Mouse (Mus musculus) kidney, adult 2 months (tissue): Measurements from ENCODE around the gene Egfl7. TPM values are rescaled to one million over a fixed set of nuclear protein-coding genes. Genes with fewer than 3 reads are reported as not detected.
A peak's percentile ranks its signal among the peaks of the same experiment; 100 is the strongest.

ENCODE experiments used
- DNase-seq: peaks from one replicate; pipeline ENCODE4 v3.0.0; 2021
- H3K27ac ChIP-seq: fragments of 200-500 bp; 2 replicates; pipeline ENCODE4 v1.5.1; 2012; ENCODE audit warnings: low read depth, low read length, control low read depth, inconsistent platforms; ENCODE audit not compliant: insufficient read depth
- H3K27me3 ChIP-seq: fragments of 200-500 bp; replicated peaks from 2 replicates; pipeline ENCODE4 v1.6.1; 2012; ENCODE audit warnings: mild to moderate bottlenecking, moderate library complexity, low read length, inconsistent platforms; ENCODE audit not compliant: control insufficient read depth, insufficient read depth
- H3K36me3 ChIP-seq: fragments of 200-500 bp; 2 replicates; pipeline ENCODE4 v1.6.1; 2012; ENCODE audit warnings: mild to moderate bottlenecking, moderate library complexity, low read length, inconsistent platforms; ENCODE audit not compliant: control insufficient read depth, insufficient read depth
- H3K4me1 ChIP-seq: fragments of 200-500 bp; 2 replicates; pipeline ENCODE4 v1.6.1; 2011; ENCODE audit warnings: low read length; ENCODE audit not compliant: control insufficient read depth, insufficient read depth
- H3K4me3 ChIP-seq: fragments of 200-500 bp; 2 replicates; pipeline ENCODE4 v1.5.1; 2011; ENCODE audit warnings: mild to moderate bottlenecking, low read depth, low read length, control low read depth; ENCODE audit not compliant: insufficient read depth
- CTCF ChIP-seq: fragments of 200-500 bp; conservative IDR thresholded peaks from 2 replicates; pipeline ENCODE4 v1.5.1; 2011; ENCODE audit warnings: low read depth, mild to moderate bottlenecking, control low read depth, low read length, moderate library complexity, mixed read lengths; ENCODE audit not compliant: insufficient read depth, insufficient read length
- POLR2A ChIP-seq: fragments of 200-500 bp; IDR thresholded peaks from one replicate; pipeline ENCODE4 v1.6.1; 2011; ENCODE audit warnings: low read depth, low read length, control low read depth
- WGBS: fragments of 180-500 bp; shearing (Covaris S2); methylation state at CpG from one replicate; pipeline ENCODE4 v1.1.7; 2018; 5-methylcytosine and 5-hydroxymethylcytosine counted together
- polyA plus RNA-seq: library from polyadenylated mRNA; depleted of rRNA; stranded (reverse); fragments of >200 nt; gene quantifications from 2 replicates; pipeline ENCODE4 v1.2.3, GENCODE M21; 2012

Egfl7 gene
- polyA plus RNA-seq, 1 experiment = 297 TPM

DNA sequence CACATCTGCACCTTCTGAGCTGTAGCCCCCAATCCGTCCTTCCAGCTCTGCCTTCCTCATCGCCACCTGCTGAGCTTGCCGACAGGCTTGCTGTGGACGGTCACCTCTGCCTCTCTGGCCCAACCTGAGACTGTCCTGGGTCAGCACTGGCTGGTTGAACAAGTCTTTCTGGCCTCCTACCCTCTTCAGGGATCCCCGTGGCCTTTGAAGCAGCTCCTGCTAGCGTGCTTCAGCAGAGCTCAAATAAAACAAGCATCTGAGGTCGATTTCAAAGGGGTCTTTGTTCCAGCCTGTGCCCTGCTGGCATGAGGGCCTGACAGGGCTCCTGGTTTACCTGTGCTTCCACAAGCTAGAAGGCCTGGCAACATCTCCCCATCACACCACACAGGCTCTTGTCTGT, 39.1 kb upstream of the Egfl7 start:
- WGBS = 71% methylated on average over 7 of the region's 7 CpGs
- no peak for DNase-seq
- TF ChIP-seq CTCF (no peak), POLR2A (no peak)
- Histone ChIP-seq H3K27me3 (no peaks in the 10 kb centered on the region), H3K4me1 (peaks cover 12% of the 10 kb centered on the region; the same call in 1 of the 2 replicates), H3K4me3 (no peak overlapping the region), H3K27ac (no peak overlapping the region), H3K36me3 (no peaks in the 10 kb centered on the region)

- no peak overlapping the region for H3K4me3 ChIP-seq
- whole genome bisulfite sequencing = 69% methylated on average over 9 of the region's 9 CpGs
- no peak for DNase-seq
- no peaks in the 10 kb centered on the region for H3K27me3 ChIP-seq
- TF ChIP-seq POLR2A = no peak
- no peak for TF ChIP-seq CTCF
- no peak overlapping the region for H3K27ac ChIP-seq
- H3K4me1 ChIP-seq = peaks cover 12% of the 10 kb centered on the region; the same call in 1 of the 2 replicates
- no peaks in the 10 kb centered on the region for H3K36me3 ChIP-seq
Observed at GRCm38 (mm10) chr2:26541258-26541910, 38.4 kb upstream of the Egfl7 start.

DNA sequence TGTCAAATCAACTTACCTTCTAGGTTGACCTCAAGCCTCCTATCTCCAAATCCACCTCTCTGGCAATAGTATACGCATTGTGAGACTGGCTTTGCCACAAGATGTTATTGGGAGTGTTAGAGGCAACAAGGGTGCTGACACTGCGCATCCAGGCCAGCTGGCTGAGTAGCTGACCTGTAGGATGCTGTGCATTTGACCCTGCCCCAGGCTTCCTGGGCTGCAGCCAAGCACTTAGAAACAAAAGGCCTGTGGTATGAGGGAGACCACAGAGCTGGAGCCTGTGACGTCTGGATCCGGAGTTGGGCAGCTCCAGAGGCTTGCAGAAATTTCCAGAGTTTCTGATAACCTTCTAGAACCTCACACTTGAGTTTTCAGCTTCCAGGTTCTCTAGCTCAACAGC, 36.7 kb upstream of the Egfl7 start:
- no peak for TF ChIP-seq CTCF
- no peak for TF ChIP-seq POLR2A
- whole genome bisulfite sequencing = 52% methylated on average over 4 of the region's 4 CpGs
- Histone ChIP-seq H3K4me1 (peaks cover 12% of the 10 kb centered on the region; the same call in 1 of the 2 replicates), H3K4me3 (no peak overlapping the region), H3K27ac (peak overlapping the region; percentile 37; the same call in 1 of the 2 replicates), H3K27me3 (no peaks in the 10 kb centered on the region), H3K36me3 (no peaks in the 10 kb centered on the region)
- peak; percentile 78 for DNase-seq

- no peak for DNase-seq
- Histone ChIP-seq H3K36me3 (no peaks in the 10 kb centered on the region), H3K27ac (peak overlapping the region; percentile 37), H3K4me3 (no peak overlapping the region), H3K4me1 (peaks cover 12% of the 10 kb centered on the region; the same call in 1 of the 2 replicates), H3K27me3 (no peaks in the 10 kb centered on the region)
- 68% methylated on average over 8 of the region's 8 CpGs for WGBS
- no peak for TF ChIP-seq POLR2A
- TF ChIP-seq CTCF = no peak
Observed at GRCm38 (mm10) chr2:26543768-26544167, 36.0 kb upstream of the Egfl7 start.

DNA sequence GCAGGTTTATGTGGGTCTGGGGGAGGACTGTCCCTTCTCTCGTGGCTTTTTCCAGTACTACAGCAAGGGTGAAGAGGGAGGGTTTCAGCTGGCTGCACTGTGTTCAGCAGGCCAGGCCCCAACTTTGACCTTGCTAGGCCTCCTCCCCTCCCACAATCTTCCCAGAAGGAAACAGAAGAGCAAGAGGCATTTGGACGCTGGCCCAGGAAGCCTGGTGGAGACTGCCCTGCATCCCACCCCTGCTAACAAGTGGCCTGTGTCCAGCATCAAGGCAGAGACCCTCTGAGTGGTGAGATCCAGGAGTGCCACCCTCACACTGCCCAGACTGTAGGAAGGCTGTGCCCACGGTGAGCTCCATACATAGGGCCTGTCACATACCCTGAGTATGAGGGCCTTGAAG, 35.5 kb upstream of the Egfl7 start:
- no peak overlapping the region for H3K4me3 ChIP-seq
- DNase-seq = peak; percentile 82

GRCm38 (mm10) chr2:26547481-26547880, 32.3 kb upstream of the Egfl7 start:
- Histone ChIP-seq H3K4me1 (peaks cover 17% of the 10 kb centered on the region; the same call in 1 of the 2 replicates), H3K36me3 (no peaks in the 10 kb centered on the region), H3K27me3 (no peaks in the 10 kb centered on the region), H3K27ac (no peak overlapping the region), H3K4me3 (no peak overlapping the region)
- DNase-seq = no peak
- TF ChIP-seq CTCF (peak; percentile 48), POLR2A (no peak)
- 61% methylated on average over 2 of the region's 2 CpGs for WGBS

More for the DNA sequence above, 35.5 kb upstream of the Egfl7 start:
- no peaks in the 10 kb centered on the region for H3K27me3 ChIP-seq
- WGBS = 24% methylated on average over 3 of the region's 3 CpGs
- H3K27ac ChIP-seq = peak overlapping the region; percentile 66
- H3K4me1 ChIP-seq = peaks cover 12% of the 10 kb centered on the region; the same call in 1 of the 2 replicates
- H3K36me3 ChIP-seq = no peaks in the 10 kb centered on the region
- TF ChIP-seq CTCF = no peak
- TF ChIP-seq POLR2A = no peak

DNA sequence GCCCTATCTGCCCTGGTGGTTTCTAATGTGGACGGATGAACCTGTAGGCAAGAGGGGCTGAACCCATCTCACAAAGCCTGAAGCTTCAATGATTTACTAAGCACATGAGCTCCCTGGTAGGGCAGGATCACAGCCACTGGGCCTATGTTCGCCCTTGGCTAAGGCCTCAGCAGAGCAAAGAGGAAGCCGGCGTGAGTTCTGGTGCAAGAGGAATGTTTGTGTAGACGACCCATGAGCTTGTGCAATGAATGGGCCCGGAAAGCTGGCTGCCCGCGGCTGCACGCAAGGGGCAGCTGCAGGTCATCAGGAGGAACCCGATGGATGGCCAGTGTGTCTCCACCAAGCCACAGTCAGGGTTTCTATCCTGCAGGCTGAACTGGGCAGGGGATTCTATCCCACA, 30.0 kb upstream of the Egfl7 start:
- no peak overlapping the region for H3K27ac ChIP-seq
- no peak overlapping the region for H3K4me3 ChIP-seq
- peak; percentile 40 for DNase-seq
- peaks cover 7% of the 10 kb centered on the region for H3K4me1 ChIP-seq
- TF ChIP-seq POLR2A (no peak), CTCF (no peak)
- WGBS = 31% methylated on average over 10 of the region's 10 CpGs
- no peaks in the 10 kb centered on the region for H3K36me3 ChIP-seq
- H3K27me3 ChIP-seq = no peaks in the 10 kb centered on the region
